In genomic region chr5:141093641-141094040, GRCm38 (mm10) we compare ENCODE assay signal across 9 mouse cellular contexts.
A peak's percentile ranks its signal among the peaks of the same experiment; 100 is the strongest.
DNase-seq lines count a peak whose midpoint lies in the region; ATAC-seq lines count a peak whose summit lies in the region.
"Had no signal": no experiment of that assay in that cellular context is flagged by ENCODE, and none has a peak within 500 bp of the region (broad histone marks: within the 10 kb centered on the region; RNA-seq: fewer than 3 reads in every experiment).

No protein-coding gene starts in this region.

- intact Hi-C loops in heart, postnatal 14 days (cut with DNase I) = loop anchor here (5.0 kb wide), 2 partner anchors 1119 to 1224 kb away; no protein-coding TSS in a partner anchor
- intact Hi-C loops in left cerebral cortex, postnatal 14 days (cut with DNase I) = loop anchor here (10.0 kb wide), 1 partner anchor 1221 kb away; no protein-coding TSS in a partner anchor

- H3K4me2 ChIP-seq in midbrain, embryonic 14.5 days (ENCODE audit: low read length) = no peak overlapping the region
- no peak overlapping the region for H3K4me2 ChIP-seq in midbrain, embryonic 13.5 days (replicated peaks)

- peak; percentile 56 for DNase-seq in midbrain, embryonic 14.5 days
- DNase-seq in adipocyte (ENCODE audit: low spot score) (peak; percentile 5), MN1 (ENCODE audit: low spot score) (no peak)
- DNase-seq in cerebellum, postnatal 14 days = peak; percentile 76 to 81
- peak; percentile 47 to 69 for DNase-seq in heart, postnatal 14 days
- DNase-seq in left cerebral cortex, postnatal 14 days (ENCODE audit: low spot score in 2 of 2) = peak; percentile 62 to 67
- peak; percentile 69 for DNase-seq in retina, embryonic 14.5 days (ENCODE audit: low spot score)

- H3K4me3 ChIP-seq in midbrain, embryonic 14.5 days (replicated peaks; ENCODE audit: low read depth, low read length) = no peak overlapping the region
- no peak overlapping the region for H3K4me3 ChIP-seq in midbrain, embryonic 13.5 days (replicated peaks)
- H3K4me3 ChIP-seq: erythroblast, embryonic 14.5 days had no signal

- H3K27ac ChIP-seq in midbrain, embryonic 14.5 days (replicated peaks; ENCODE audit: low read depth, low read length) = no peak overlapping the region
- H3K27ac ChIP-seq in midbrain, embryonic 13.5 days = no peak overlapping the region

- no peaks in the 10 kb centered on the region for H3K9me3 ChIP-seq in midbrain, embryonic 14.5 days (ENCODE audit: control insufficient read depth, low read length)
- H3K9me3 ChIP-seq in midbrain, embryonic 13.5 days = no peaks in the 10 kb centered on the region

- WGBS in midbrain, embryonic 14.5 days = 69% methylated on average over 4 of the region's 4 CpGs
- 56% methylated on average over 4 of the region's 4 CpGs for WGBS in midbrain, embryonic 13.5 days

- no peaks in the 10 kb centered on the region for H3K27me3 ChIP-seq in midbrain, embryonic 14.5 days (ENCODE audit: control insufficient read depth, insufficient read depth, low read length)
- H3K27me3 ChIP-seq in midbrain, embryonic 13.5 days = no peaks in the 10 kb centered on the region

- ATAC-seq in midbrain, embryonic 14.5 days (ENCODE audit: low FRiP score, low TSS enrichment) = no peak
- ATAC-seq in midbrain, embryonic 13.5 days = no peak

- no peaks in the 10 kb centered on the region for H3K36me3 ChIP-seq in midbrain, embryonic 14.5 days (ENCODE audit: control insufficient read depth, insufficient read depth, low read length)
- no peaks in the 10 kb centered on the region for H3K36me3 ChIP-seq in midbrain, embryonic 13.5 days

- H3K4me1 ChIP-seq in midbrain, embryonic 14.5 days (ENCODE audit: control insufficient read depth, insufficient read depth, low read length) = no peaks in the 10 kb centered on the region
- H3K4me1 ChIP-seq in midbrain, embryonic 13.5 days (replicated peaks) = peaks cover 10% of the 10 kb centered on the region

- no peak overlapping the region for H3K9ac ChIP-seq in midbrain, embryonic 14.5 days (replicated peaks; ENCODE audit: low read length)
- H3K9ac ChIP-seq in midbrain, embryonic 13.5 days (replicated peaks) = no peak overlapping the region
